Mouse (Mus musculus): ENCODE results near the gene Tifa.

- TF ChIP-seq CTCF (IDR thresholded peaks at IDR 0.05; ENCODE audit: borderline replicate concordance, insufficient read depth, low read length) (no peak), POLR2A (IDR thresholded peaks at IDR 0.05; ENCODE audit: low read depth, low read length) (no peak)
Measured at GRCm38 (mm10) chr3:127763076-127763612, 26.5 kb upstream of the Tifa start.

All from embryonic fibroblast, embryonic 13.5 days (primary cell).